Mouse (Mus musculus): Measurements from ENCODE around the gene Bcl7b.

DNA sequence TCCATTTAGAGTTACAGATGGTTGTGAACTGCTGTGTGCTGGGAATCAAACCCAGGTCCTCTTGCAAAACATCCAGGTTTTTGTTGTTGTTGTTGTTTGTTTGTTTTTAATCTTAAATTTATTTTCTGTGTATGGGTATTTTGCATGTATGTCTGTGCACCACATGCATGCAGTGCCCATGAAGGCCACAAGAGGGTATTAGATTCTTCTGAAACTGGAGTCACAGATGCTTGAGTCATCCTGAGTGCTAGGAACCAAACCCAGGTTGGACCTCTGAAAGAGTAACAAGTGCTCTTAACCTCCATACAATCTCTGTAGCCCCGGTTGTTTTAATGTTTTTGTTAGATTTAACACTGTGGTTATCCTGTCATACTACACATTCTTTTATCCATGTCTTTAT lies 40.1 kb downstream of the Bcl7b start:
- TF ChIP-seq POLR2A (IDR thresholded peaks at IDR 0.05; ENCODE audit: borderline replicate concordance, low read depth, low read length) (no peak), CTCF (IDR thresholded peaks at IDR 0.05; ENCODE audit: low read depth, low read length) (no peak)
